Mouse (Mus musculus) liver, postnatal 0 days (tissue): ENCODE results near the gene Itpr2.

Source experiments
- CTCF ChIP-seq: sonication (generic); IDR thresholded peaks from 2 replicates; pipeline ENCODE4 v1.5.1; 2016; ENCODE audit warnings: antibody characterized with exemption, low read depth
- EP300 ChIP-seq: IDR thresholded peaks from 2 replicates; pipeline ENCODE4 v1.6.1; 2016; ENCODE audit warnings: antibody characterized with exemption, low read depth, mild to moderate bottlenecking

DNA sequence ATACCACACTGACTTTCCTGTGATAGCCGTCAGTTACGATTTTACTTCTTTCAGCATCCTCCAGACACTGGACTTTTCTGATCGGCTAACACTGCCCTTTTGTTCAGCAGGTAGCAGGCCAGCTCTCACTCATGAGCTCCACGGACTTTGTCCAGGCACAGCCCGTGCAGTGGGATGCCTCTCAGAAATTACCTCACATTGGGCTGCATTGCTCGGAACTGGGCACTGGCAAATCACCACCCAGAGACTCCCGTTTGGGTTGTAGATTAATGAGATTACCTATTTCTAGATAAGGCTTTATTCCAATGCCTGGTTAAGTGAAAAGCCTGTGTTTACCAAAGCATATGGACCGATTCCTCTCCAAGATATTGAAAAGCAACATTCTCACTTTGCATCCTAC, 186.9 kb downstream of the Itpr2 start:
- no peak for TF ChIP-seq EP300
- no peak for TF ChIP-seq CTCF
